Mouse (Mus musculus): ENCODE data around the gene Adamts4. TPM values are rescaled to one million over a fixed set of nuclear protein-coding genes. Genes with fewer than 3 reads are reported as not detected.

The Adamts4 gene
- polyA plus RNA-seq, 1 experiment from 2014 or later = 6.2 TPM

- H3K27ac ChIP-seq = no peak overlapping the region
- no peak for ATAC-seq (ENCODE audit: low FRiP score, low read depth)
- WGBS = 91% methylated on average over 12 of the region's 12 CpGs
- peaks cover 12% of the 10 kb centered on the region for H3K4me1 ChIP-seq
- no peaks in the 10 kb centered on the region for H3K27me3 ChIP-seq (replicated peaks)
- H3K9me3 ChIP-seq = no peaks in the 10 kb centered on the region
- H3K4me2 ChIP-seq (replicated peaks) = no peak overlapping the region
- H3K9ac ChIP-seq = no peak overlapping the region
- peaks cover 67% of the 10 kb centered on the region for H3K36me3 ChIP-seq
- no peak overlapping the region for H3K4me3 ChIP-seq
Observed at GRCm38 (mm10) chr1:171274171-171274570, 23.9 kb downstream of the Adamts4 start.

GRCm38 (mm10) chr1:171275144-171275734 lies 25.0 kb downstream of the Adamts4 start:
- H3K36me3 ChIP-seq = peaks cover 67% of the 10 kb centered on the region
- no peaks in the 10 kb centered on the region for H3K27me3 ChIP-seq (replicated peaks)
- H3K4me2 ChIP-seq (replicated peaks) = no peak overlapping the region
- peaks cover 22% of the 10 kb centered on the region for H3K4me1 ChIP-seq
- H3K4me3 ChIP-seq = no peak overlapping the region
- H3K9me3 ChIP-seq = no peaks in the 10 kb centered on the region
- ATAC-seq (ENCODE audit: low FRiP score, low read depth) = no peak
- 86% methylated on average over 11 of the region's 11 CpGs for WGBS
- H3K9ac ChIP-seq = no peak overlapping the region
- no peak overlapping the region for H3K27ac ChIP-seq

GRCm38 (mm10) chr1:171276110-171276748 lies 26.0 kb downstream of the Adamts4 start:
- Histone ChIP-seq H3K4me2 (replicated peaks) (no peak overlapping the region), H3K27me3 (replicated peaks) (no peaks in the 10 kb centered on the region), H3K4me1 (peaks cover 22% of the 10 kb centered on the region), H3K4me3 (no peak overlapping the region), H3K27ac (no peak overlapping the region), H3K36me3 (peaks cover 67% of the 10 kb centered on the region), H3K9ac (no peak overlapping the region), H3K9me3 (no peaks in the 10 kb centered on the region)
- 94% methylated on average over 14 of the region's 14 CpGs for WGBS
- ATAC-seq (ENCODE audit: low FRiP score, low read depth) = no peak

- Histone ChIP-seq H3K27ac (no peak overlapping the region), H3K9me3 (no peaks in the 10 kb centered on the region), H3K4me2 (replicated peaks) (no peak overlapping the region), H3K9ac (no peak overlapping the region), H3K36me3 (peaks cover 63% of the 10 kb centered on the region), H3K4me1 (peaks cover 27% of the 10 kb centered on the region), H3K27me3 (replicated peaks) (no peaks in the 10 kb centered on the region), H3K4me3 (no peak overlapping the region)
- whole genome bisulfite sequencing = 88% methylated on average over 10 of the region's 10 CpGs
- ATAC-seq (ENCODE audit: low FRiP score, low read depth) = no peak
Observed at GRCm38 (mm10) chr1:171277736-171278135, 27.5 kb downstream of the Adamts4 start.

GRCm38 (mm10) chr1:171278436-171278835 lies 28.2 kb downstream of the Adamts4 start:
- ATAC-seq (ENCODE audit: low FRiP score, low read depth) = no peak
- Histone ChIP-seq H3K27me3 (replicated peaks) (no peaks in the 10 kb centered on the region), H3K4me1 (peaks cover 27% of the 10 kb centered on the region), H3K9ac (no peak overlapping the region), H3K27ac (no peak overlapping the region), H3K9me3 (no peaks in the 10 kb centered on the region), H3K4me3 (no peak overlapping the region), H3K4me2 (replicated peaks) (no peak overlapping the region), H3K36me3 (peaks cover 60% of the 10 kb centered on the region)
- 91% methylated on average over 8 of the region's 8 CpGs for WGBS

- H3K27me3 ChIP-seq (replicated peaks) = no peaks in the 10 kb centered on the region
- H3K4me1 ChIP-seq = peaks cover 27% of the 10 kb centered on the region
- ATAC-seq (ENCODE audit: low FRiP score, low read depth) = no peak
- H3K36me3 ChIP-seq = peaks cover 60% of the 10 kb centered on the region
- H3K4me2 ChIP-seq (replicated peaks) = peak overlapping the region; percentile 76
- no peak overlapping the region for H3K27ac ChIP-seq
- H3K4me3 ChIP-seq = no peak overlapping the region
- no peaks in the 10 kb centered on the region for H3K9me3 ChIP-seq
- WGBS = 88% methylated on average over 14 of the region's 14 CpGs
- no peak overlapping the region for H3K9ac ChIP-seq
Observed at GRCm38 (mm10) chr1:171279012-171279705, 28.9 kb downstream of the Adamts4 start.

- Histone ChIP-seq H3K27me3 (replicated peaks) (no peaks in the 10 kb centered on the region), H3K4me1 (peaks cover 27% of the 10 kb centered on the region), H3K27ac (no peak overlapping the region), H3K9me3 (no peaks in the 10 kb centered on the region), H3K9ac (peak overlapping the region; percentile 66), H3K36me3 (peaks cover 59% of the 10 kb centered on the region), H3K4me2 (replicated peaks) (peak overlapping the region; percentile 76), H3K4me3 (peak overlapping the region; percentile 52)
- no peak for ATAC-seq (ENCODE audit: low FRiP score, low read depth)
- 59% methylated on average over 5 of the region's 5 CpGs for WGBS
Observed at GRCm38 (mm10) chr1:171279721-171280120, 29.5 kb downstream of the Adamts4 start.

- Histone ChIP-seq H3K9ac (peak overlapping the region; percentile 66), H3K27ac (no peak overlapping the region; the same call in 1 of the 2 replicates), H3K4me1 (peaks cover 27% of the 10 kb centered on the region), H3K4me3 (peak overlapping the region; percentile 52), H3K36me3 (peaks cover 59% of the 10 kb centered on the region), H3K4me2 (replicated peaks) (peak overlapping the region; percentile 76), H3K9me3 (no peaks in the 10 kb centered on the region), H3K27me3 (replicated peaks) (no peaks in the 10 kb centered on the region)
- no peak; the same call in 1 of the 2 replicates for ATAC-seq (ENCODE audit: low FRiP score, low read depth)
- WGBS = 1% methylated on average over 25 of the region's 25 CpGs
Observed at GRCm38 (mm10) chr1:171280250-171280915, 30.2 kb downstream of the Adamts4 start.

- H3K9me3 ChIP-seq = no peaks in the 10 kb centered on the region
- H3K4me1 ChIP-seq = peaks cover 27% of the 10 kb centered on the region
- H3K4me2 ChIP-seq (replicated peaks) = peak within 1 kb of the TSS; percentile 76
- peak; percentile 98 for ATAC-seq (ENCODE audit: low FRiP score, low read depth)
- H3K36me3 ChIP-seq = peaks cover 59% of the 10 kb centered on the region
- H3K27me3 ChIP-seq (replicated peaks) = no peaks in the 10 kb centered on the region
- WGBS = under 1% methylated on average over 26 of the region's 26 CpGs
- peak within 1 kb of the TSS; percentile 59 for H3K27ac ChIP-seq
- H3K4me3 ChIP-seq = peak within 1 kb of the TSS; percentile 52
- H3K9ac ChIP-seq = peak within 1 kb of the TSS; percentile 66
Observed at GRCm38 (mm10) chr1:171280916-171281527, 30.8 kb downstream of the Adamts4 start, which contains the start of gene Ppox. Gene Ppox (minus strand): TSS chr1:171281186.

- 1% methylated on average over 10 of the region's 10 CpGs for WGBS
- Histone ChIP-seq H3K27me3 (replicated peaks) (no peaks in the 10 kb centered on the region), H3K9ac (peak overlapping the region; percentile 54), H3K36me3 (peaks cover 59% of the 10 kb centered on the region), H3K4me2 (replicated peaks) (peak overlapping the region; percentile 76), H3K4me1 (peaks cover 31% of the 10 kb centered on the region), H3K4me3 (peak overlapping the region; percentile 41), H3K27ac (peak overlapping the region; percentile 59), H3K9me3 (no peaks in the 10 kb centered on the region)
- ATAC-seq (ENCODE audit: low FRiP score, low read depth) = peak; percentile 52
Observed at GRCm38 (mm10) chr1:171281528-171281923, 31.3 kb downstream of the Adamts4 start.

- peaks cover 52% of the 10 kb centered on the region for H3K36me3 ChIP-seq
- no peaks in the 10 kb centered on the region for H3K27me3 ChIP-seq (replicated peaks)
- WGBS = 80% methylated on average over 18 of the region's 18 CpGs
- no peaks in the 10 kb centered on the region for H3K9me3 ChIP-seq
- no peak overlapping the region for H3K9ac ChIP-seq
- H3K4me2 ChIP-seq (replicated peaks) = peak overlapping the region; percentile 76; the same call in 1 of the 2 replicates
- no peak overlapping the region for H3K4me3 ChIP-seq
- no peak overlapping the region for H3K27ac ChIP-seq
- no peak for ATAC-seq (ENCODE audit: low FRiP score, low read depth)
- H3K4me1 ChIP-seq = peaks cover 38% of the 10 kb centered on the region
Observed at GRCm38 (mm10) chr1:171282086-171282805, 32.0 kb downstream of the Adamts4 start.
